Mouse (Mus musculus): ENCODE data around the gene Fbxo3.

- TF ChIP-seq CTCF (IDR thresholded peaks at IDR 0.05; ENCODE audit: low read depth, low read length), result no peak
- TF ChIP-seq POLR2A (IDR thresholded peaks at IDR 0.05; ENCODE audit: insufficient read depth, low read length), result peak; percentile 79
These were observed at the start of gene Fbxo3 for GRCm38 (mm10) chr2:104027458-104028138.

All from ES-Bruce4 (cell line).